Mouse (Mus musculus) limb, embryonic 12.5 days (tissue): ENCODE measurements around the gene H3f3a. TPM values are rescaled to one million over a fixed set of nuclear protein-coding genes. Genes with fewer than 3 reads are reported as not detected.

ENCODE experiments used
- ATAC-seq: fragments of 200-750 bp; cut with Nextera tagmentation; 2 replicates; pipeline ENCODE4 v1.8.0; 2017; ENCODE audit warnings: low read depth, moderate TSS enrichment; ENCODE audit not compliant: insufficient number of reproducible peaks, insufficient read depth, low FRiP score, low TSS enrichment
- H3K27ac ChIP-seq: fragments of 300-500 bp; sonication (generic); 2 replicates; pipeline ENCODE4 v1.5.1; 2016; ENCODE audit warnings: mild to moderate bottlenecking, moderate library complexity
- H3K27me3 ChIP-seq: fragments of 300-500 bp; sonication (generic); 2 replicates; pipeline ENCODE4 v1.6.1; 2016; ENCODE audit warnings: mild to moderate bottlenecking, moderate library complexity
- H3K36me3 ChIP-seq: fragments of 300-500 bp; sonication (generic); 2 replicates; pipeline ENCODE4 v1.6.1; 2016; ENCODE audit warnings: mild to moderate bottlenecking, moderate library complexity
- H3K4me1 ChIP-seq: fragments of 300-500 bp; sonication (generic); replicated peaks from 2 replicates; pipeline ENCODE4 v1.6.1; 2016
- H3K4me2 ChIP-seq: fragments of 300-500 bp; sonication (generic); 2 replicates; pipeline ENCODE4 v1.6.1; 2016; ENCODE audit warnings: mild to moderate bottlenecking, moderate library complexity
- H3K4me3 ChIP-seq: fragments of 300-500 bp; sonication (generic); replicated peaks from 2 replicates; pipeline ENCODE4 v1.5.1; 2016; ENCODE audit warnings: mild to moderate bottlenecking
- H3K9ac ChIP-seq: fragments of 300-500 bp; sonication (generic); replicated peaks from 2 replicates; pipeline ENCODE4 v1.6.1; 2016; ENCODE audit warnings: mild to moderate bottlenecking, moderate library complexity
- H3K9me3 ChIP-seq: fragments of 300-500 bp; sonication (generic); 2 replicates; pipeline ENCODE4 v1.6.1; 2016; ENCODE audit warnings: mild to moderate bottlenecking, moderate library complexity
- WGBS: fragments of 180-500 bp; shearing (Covaris S2); methylation state at CpG from one replicate; pipeline ENCODE4 v1.1.7; 2016; 5-methylcytosine and 5-hydroxymethylcytosine counted together
- polyA plus RNA-seq: library from polyadenylated mRNA; unstranded; fragments of >200 nt; fragmentation: Nextera tagmentation; extraction: Ambion mirVana; gene quantifications from 2 replicates; pipeline ENCODE4 v1.2.1, GENCODE M21; 2016

Gene H3f3a
- 3,393 and 3,612 TPM in 2 replicates for polyA plus RNA-seq

DNA sequence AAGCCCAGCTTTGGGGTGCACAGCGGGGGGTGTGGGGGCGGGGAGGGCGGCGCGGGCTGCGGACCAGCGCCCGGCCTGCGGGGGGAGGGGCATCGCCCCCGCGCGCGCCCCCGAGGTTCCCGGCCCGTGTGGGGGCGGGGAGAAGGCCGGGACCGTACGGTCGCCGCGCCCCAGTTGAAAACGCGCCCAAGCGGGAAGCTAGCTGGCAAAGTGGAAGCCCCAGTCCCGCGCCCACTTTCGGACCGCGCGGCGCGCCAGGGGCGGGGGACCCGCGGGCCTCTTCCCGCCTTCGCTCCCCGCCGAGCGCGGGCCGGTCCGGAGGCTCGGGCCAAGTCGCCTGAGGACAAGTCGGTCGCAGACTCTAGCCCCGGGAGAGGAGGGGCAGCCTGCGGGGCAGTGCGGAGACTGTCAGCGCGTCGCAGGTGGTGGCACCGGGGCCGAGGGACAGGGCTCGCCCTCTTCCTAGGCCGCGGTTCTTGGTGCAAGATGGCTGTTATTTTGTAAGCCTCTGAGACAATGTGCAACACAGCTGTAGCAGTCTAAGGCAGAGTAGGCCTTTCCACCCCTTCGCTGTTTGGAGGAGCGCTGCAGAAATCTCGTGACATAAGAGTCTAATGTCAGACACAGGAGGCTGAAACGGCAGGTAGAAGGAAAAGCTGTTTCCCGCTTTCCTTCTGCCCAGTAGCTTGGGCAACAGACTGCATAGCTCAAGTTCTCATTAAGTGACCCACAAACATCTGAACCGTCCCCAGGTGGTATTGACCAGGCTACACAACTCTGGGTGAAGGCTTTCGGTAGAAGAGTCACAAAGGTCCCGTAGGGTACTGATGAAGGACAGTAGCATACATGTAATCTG, at the start of gene H3f3a:
TSS of gene H3f3a (minus strand) at position 59 of the 856 bp plus-strand sequence.
- Histone ChIP-seq H3K27me3 (no peaks in the 10 kb centered on the region), H3K4me1 (peaks cover 30% of the 10 kb centered on the region), H3K9ac (peak within 1 kb of the TSS; percentile 100), H3K4me2 (peak within 1 kb of the TSS; percentile 66), H3K4me3 (peak within 1 kb of the TSS; percentile 89), H3K27ac (peak within 1 kb of the TSS; percentile 100), H3K9me3 (no peaks in the 10 kb centered on the region), H3K36me3 (peaks cover 17% of the 10 kb centered on the region)
- WGBS = 2% methylated on average over 68 of the region's 69 CpGs
- peak; percentile 59 for ATAC-seq

DNA sequence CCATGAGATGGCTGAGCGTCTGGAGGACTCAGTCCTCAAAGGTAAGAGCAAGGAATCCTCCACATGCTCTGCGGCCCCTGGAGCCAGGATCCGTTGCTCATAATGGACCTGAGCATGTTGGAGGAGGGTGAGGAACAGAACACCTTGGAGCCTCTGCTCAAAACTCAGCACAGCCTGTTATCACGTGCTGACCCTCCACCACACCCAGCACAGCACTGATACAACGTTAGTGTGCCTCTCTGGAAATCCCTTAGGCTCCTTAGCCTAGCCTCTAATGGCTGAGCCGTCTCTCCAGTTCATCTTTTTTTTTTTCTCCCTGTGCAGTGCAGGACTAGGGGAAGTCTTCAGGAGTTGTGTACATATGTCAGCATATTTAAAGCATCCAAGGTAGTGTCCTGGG, 46.3 kb upstream of the H3f3a start:
- no peaks in the 10 kb centered on the region for H3K9me3 ChIP-seq
- no peak overlapping the region for H3K27ac ChIP-seq
- H3K27me3 ChIP-seq = no peaks in the 10 kb centered on the region
- H3K9ac ChIP-seq = no peak overlapping the region
- ATAC-seq = no peak
- peaks cover 94% of the 10 kb centered on the region for H3K36me3 ChIP-seq
- 90% methylated on average over 6 of the region's 6 CpGs for WGBS
- H3K4me2 ChIP-seq = no peak overlapping the region
- no peak overlapping the region for H3K4me3 ChIP-seq
- no peaks in the 10 kb centered on the region for H3K4me1 ChIP-seq

DNA sequence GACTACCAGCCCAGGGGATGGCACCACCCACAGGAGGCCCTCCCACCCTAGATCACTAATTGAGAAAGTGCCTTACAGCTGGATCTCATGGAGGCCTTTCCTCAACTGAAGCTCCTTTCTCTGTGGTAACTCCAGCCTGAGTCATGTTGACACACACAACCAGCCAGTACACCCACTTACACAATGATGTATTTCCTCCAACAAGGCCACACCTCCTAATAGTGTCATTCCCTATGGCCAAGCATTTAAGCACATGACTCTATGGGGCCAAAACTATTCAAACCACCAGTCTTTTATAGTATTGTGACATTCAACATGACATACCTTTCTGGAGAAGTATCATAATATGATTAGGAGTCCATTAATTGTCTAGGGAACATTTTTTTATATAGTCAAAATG, 45.0 kb upstream of the H3f3a start:
- H3K27ac ChIP-seq = no peak overlapping the region

DNA sequence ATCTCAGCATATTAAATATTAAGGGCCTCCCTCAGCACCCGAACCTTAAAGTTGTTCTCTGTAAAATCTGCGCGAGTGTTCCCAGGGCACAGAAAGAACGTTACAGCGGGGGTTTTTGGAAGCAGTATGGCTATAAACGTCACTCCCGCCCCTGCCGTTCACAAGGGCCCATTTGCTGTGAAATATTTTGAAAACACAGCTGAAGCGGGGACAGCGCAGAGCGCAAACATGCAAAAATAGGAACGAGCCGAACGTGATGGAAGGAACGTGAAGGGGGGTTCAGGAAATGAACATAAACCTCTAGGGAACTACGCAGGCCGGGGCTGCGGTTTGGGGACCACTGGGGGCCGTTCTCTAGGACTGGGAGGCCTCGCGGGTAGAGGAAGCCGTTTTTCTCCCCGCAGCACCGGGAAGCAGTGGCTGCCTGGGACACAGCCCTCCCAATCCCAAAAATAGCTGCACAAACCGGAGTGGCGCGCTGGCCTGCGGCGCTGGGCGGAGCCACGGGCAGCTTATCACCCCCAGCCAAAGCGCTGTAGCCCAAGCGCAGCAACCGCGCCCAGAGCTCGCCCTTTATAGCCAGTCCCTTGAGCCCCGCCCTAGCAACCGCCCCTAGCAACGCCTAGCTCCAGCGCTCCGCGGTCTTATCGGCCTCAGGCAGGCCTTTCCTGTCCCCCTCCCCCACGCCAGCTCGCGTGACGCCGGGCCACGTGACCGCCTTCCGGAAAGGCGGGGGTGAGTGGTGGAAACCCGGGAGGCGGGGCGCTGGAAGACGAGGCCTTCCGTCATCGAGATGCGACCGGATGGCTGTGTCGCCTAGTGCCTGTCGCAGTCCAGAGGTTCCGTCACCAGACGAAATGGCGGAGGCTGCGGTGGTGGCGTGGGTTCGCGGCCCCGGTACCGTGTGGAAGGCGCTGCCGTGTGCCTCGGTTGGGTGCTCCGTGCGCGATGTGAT, 36.9 kb upstream of the H3f3a start, which contains the start of gene Sde2:
TSS of gene Sde2 (plus strand) at position 812 of the 955 bp plus-strand sequence.
- no peaks in the 10 kb centered on the region for H3K27me3 ChIP-seq
- H3K4me1 ChIP-seq = peaks cover 39% of the 10 kb centered on the region
- peak within 1 kb of the TSS; percentile 75 for H3K4me2 ChIP-seq
- H3K36me3 ChIP-seq = peaks cover 16% of the 10 kb centered on the region
- ATAC-seq = peak; percentile 99
- H3K9ac ChIP-seq = peak within 1 kb of the TSS; percentile 78
- no peaks in the 10 kb centered on the region for H3K9me3 ChIP-seq
- WGBS = under 1% methylated on average over 77 of the region's 77 CpGs
- H3K4me3 ChIP-seq = peak within 1 kb of the TSS; percentile 75
- H3K27ac ChIP-seq = peak within 1 kb of the TSS; percentile 99

More for the DNA sequence above, 45.0 kb upstream of the H3f3a start:
- Histone ChIP-seq H3K9me3 (no peaks in the 10 kb centered on the region), H3K27me3 (no peaks in the 10 kb centered on the region), H3K36me3 (peaks cover 87% of the 10 kb centered on the region), H3K4me3 (no peak overlapping the region), H3K4me1 (no peaks in the 10 kb centered on the region), H3K4me2 (no peak overlapping the region), H3K9ac (no peak overlapping the region)
- ATAC-seq = no peak

DNA sequence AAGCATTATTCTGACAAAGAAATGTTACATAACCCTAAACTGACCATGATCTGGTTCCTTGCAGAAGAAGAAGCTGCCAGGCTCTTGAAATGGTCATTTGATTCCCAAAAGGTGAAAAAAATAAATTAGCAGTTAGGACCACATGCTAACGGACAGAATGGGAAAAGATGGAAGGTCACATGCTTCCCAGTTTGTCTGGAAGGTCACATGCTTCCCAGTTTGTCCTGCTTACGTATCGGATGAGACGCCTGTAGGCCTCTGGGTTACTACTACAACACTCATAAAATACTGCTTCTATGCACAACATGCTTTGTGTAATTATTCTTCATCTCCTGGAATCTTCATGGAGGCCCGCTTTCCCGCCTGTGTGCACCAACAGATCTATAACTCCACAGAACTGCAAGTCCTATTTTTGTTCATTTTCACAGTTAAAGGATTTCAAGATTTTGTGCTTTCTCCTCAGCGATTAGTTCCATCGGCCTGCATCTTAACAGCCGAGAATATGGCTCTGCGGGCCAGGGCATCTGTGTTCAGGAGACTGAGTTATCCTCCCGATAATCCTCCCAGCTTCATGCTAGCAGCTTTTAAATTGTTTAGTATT, 36.1 kb upstream of the H3f3a start:
- peak overlapping the region; percentile 64 for H3K4me2 ChIP-seq
- WGBS = 33% methylated on average over 11 of the region's 11 CpGs

DNA sequence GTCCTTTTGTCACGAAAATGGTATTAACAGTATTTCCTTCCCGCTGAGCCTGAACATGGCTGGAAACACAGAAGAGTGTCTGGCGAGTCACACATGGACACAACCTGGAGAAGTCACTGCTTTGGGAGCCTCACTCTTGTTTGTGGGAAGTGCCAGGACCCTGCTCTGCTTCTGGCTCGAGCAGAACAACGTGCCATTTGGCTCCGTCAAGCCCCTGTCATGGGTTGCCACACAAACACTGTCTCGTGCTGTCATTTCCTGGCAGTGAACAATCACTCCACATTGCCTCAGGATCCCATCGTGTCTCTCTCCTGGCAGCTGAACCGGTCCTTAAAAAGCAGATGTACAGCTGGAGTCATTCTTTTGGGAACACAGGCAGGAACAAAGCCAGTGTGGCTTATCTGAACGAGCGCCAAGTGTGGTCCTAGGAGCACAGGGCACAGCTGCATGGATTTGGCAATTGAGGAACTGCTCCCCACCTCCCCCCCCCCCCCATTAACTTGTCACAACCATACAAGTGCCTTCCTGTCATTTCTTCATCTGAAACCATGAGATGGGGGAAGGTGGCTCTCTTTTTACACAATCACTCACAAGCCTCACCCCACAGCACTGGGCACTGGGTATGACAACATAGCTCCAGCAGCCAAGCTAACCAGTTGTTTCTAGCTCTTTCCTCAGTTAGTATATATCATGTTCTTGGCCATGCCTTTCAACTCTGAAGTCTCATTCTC, 34.9 kb upstream of the H3f3a start:
- no peak for ATAC-seq

More for the DNA sequence above, 36.1 kb upstream of the H3f3a start:
- peaks cover 39% of the 10 kb centered on the region for H3K4me1 ChIP-seq
- peaks cover 9% of the 10 kb centered on the region; the same call in 1 of the 2 replicates for H3K36me3 ChIP-seq
- no peaks in the 10 kb centered on the region for H3K9me3 ChIP-seq
- H3K27ac ChIP-seq = peak overlapping the region; percentile 99
- H3K4me3 ChIP-seq = peak overlapping the region; percentile 75
- peak overlapping the region; percentile 69 for H3K9ac ChIP-seq
- no peak for ATAC-seq
- H3K27me3 ChIP-seq = no peaks in the 10 kb centered on the region

DNA sequence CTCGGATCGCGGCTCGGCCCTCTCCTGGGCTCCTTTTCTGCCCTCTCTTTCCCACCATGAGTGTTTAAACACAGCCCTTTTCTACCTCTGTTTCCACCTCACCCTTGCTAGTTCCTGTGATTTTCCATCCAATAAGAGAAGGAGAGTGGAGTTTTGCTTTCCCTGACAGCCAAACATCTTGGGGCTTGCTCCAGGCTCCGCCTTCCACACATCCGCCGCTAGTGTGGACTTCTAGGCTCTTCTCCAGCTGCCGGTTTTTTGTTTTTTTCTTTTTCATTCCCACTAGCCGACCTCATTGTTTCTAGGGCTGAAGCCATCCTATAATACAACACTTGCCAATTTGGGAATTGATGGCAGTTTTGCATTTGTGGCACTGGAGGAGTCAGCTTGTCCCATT, 34.4 kb upstream of the H3f3a start:
- peaks cover 8% of the 10 kb centered on the region; the same call in 1 of the 2 replicates for H3K36me3 ChIP-seq
- ATAC-seq = peak; percentile 52
- H3K4me1 ChIP-seq = peaks cover 39% of the 10 kb centered on the region
- H3K27me3 ChIP-seq = no peaks in the 10 kb centered on the region
- no peaks in the 10 kb centered on the region for H3K9me3 ChIP-seq
- H3K9ac ChIP-seq = peak overlapping the region; percentile 48
- H3K4me2 ChIP-seq = peak overlapping the region; percentile 58
- H3K27ac ChIP-seq = peak overlapping the region; percentile 88
- 1% methylated on average over 9 of the region's 9 CpGs for WGBS
- peak overlapping the region; percentile 22 for H3K4me3 ChIP-seq

More for the DNA sequence above, 34.9 kb upstream of the H3f3a start:
- 22% methylated on average over 11 of the region's 11 CpGs for WGBS
- peak overlapping the region; percentile 88 for H3K27ac ChIP-seq
- peaks cover 39% of the 10 kb centered on the region for H3K4me1 ChIP-seq
- peak overlapping the region; percentile 48 for H3K9ac ChIP-seq
- no peaks in the 10 kb centered on the region for H3K27me3 ChIP-seq
- H3K9me3 ChIP-seq = no peaks in the 10 kb centered on the region
- H3K4me3 ChIP-seq = peak overlapping the region; percentile 22
- peak overlapping the region; percentile 58 for H3K4me2 ChIP-seq
- peaks cover 8% of the 10 kb centered on the region; the same call in 1 of the 2 replicates for H3K36me3 ChIP-seq

DNA sequence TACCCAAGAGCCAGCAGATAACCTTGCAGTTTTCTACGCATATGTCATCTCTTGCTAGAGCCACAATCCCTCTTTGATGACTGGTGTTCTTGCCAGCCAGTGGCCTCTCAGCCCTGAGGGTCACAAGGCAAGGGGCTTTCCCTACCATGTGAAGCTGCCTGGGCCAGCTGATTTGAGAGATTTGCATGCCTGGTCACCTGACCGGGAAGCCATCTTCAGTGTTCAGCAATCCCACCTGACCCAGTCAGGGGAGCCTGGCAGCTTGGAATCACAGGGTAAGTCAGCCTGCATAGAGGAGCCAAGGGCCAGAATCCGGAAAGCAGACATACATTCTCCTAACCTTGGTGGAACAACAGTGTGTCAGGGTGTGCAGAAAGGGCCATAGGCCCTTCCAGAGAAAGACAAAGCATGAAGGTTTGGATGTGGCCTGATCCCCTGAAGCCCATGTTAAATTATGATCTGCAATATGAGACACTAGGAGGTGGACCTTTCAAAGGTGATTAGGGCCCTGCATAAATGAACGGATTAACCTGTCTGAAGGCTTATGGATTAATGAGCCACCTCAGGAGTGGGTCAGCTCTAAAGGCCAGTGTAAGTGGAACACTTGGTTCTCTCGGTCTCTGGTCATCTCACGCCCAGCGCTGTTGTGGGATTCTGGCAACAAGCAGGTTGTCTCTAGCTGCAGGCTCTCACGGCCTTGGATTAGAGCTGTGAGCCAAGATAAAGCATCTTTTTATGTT, 28.0 kb upstream of the H3f3a start:
- no peak overlapping the region for H3K4me2 ChIP-seq
- no peak for ATAC-seq
- H3K9ac ChIP-seq = no peak overlapping the region
- no peak overlapping the region for H3K27ac ChIP-seq
- H3K4me1 ChIP-seq = no peaks in the 10 kb centered on the region
- no peak overlapping the region for H3K4me3 ChIP-seq
- no peaks in the 10 kb centered on the region for H3K27me3 ChIP-seq
- WGBS = 82% methylated on average over 8 of the region's 8 CpGs
- no peaks in the 10 kb centered on the region for H3K36me3 ChIP-seq
- no peaks in the 10 kb centered on the region for H3K9me3 ChIP-seq

DNA sequence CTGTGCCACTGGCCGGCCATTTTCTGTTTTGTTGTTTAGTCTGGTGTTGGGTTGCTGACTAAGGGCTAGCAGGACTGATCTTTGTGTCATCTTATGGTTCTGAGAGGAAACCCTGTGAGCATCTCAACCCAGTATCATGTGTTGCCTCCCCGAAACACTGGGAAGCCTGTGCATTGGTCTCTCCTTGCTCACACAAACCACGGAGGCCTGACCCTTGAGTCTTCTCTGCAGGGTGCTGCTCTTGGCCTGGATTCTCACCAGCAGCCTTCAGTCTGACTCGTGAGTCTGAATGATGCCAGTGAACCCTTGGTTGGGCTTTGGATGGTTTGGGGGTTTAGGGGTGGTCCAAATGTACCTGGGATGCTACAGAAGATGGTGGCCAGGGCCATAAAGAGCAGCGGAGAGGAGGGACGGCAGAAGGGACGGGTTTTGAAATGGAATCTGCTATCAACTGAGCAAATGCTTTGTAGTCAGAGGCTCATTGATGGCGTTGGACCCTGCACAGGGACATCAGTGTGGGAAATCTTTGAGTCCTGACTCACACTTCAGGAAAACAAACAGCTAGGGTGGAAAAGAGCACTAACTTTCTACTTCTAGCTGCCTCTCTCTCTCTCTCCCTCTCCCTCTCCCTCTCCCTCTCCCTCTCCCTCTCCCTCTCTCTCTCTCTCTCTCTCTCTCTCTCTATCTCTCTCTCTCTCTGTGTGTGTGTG, 25.6 kb upstream of the H3f3a start:
- no peak overlapping the region for H3K4me3 ChIP-seq
- H3K36me3 ChIP-seq = no peaks in the 10 kb centered on the region
- no peak overlapping the region for H3K27ac ChIP-seq
- H3K27me3 ChIP-seq = no peaks in the 10 kb centered on the region
- H3K4me1 ChIP-seq = no peaks in the 10 kb centered on the region
- ATAC-seq = no peak
- H3K9ac ChIP-seq = no peak overlapping the region
- 74% methylated on average over 8 of the region's 8 CpGs for whole genome bisulfite sequencing
- H3K4me2 ChIP-seq = no peak overlapping the region
- H3K9me3 ChIP-seq = no peaks in the 10 kb centered on the region
